Mouse (Mus musculus) limb, embryonic 14.5 days (tissue): ENCODE results near the gene Fchsd2. TPM values are rescaled to one million over a fixed set of nuclear protein-coding genes. Genes with fewer than 3 reads are reported as not detected.

Source experiments
- ATAC-seq: fragments of 200-750 bp; cut with Nextera tagmentation; 2 replicates; pipeline ENCODE4 v1.8.0; 2017; ENCODE audit warnings: low read depth, moderate number of reproducible peaks, moderate TSS enrichment; ENCODE audit not compliant: low FRiP score
- DNase-seq: peaks from one replicate; pipeline ENCODE4 v3.0.0-alpha.2; 2015; ENCODE audit warnings: low spot score
- H3K27ac ChIP-seq: fragments of 300-500 bp; sonication (generic); replicated peaks from 2 replicates; pipeline ENCODE4 v1.5.1; 2014; ENCODE audit warnings: low read depth, mild to moderate bottlenecking, low read length, moderate library complexity, mixed read lengths
- H3K27me3 ChIP-seq: fragments of 300-500 bp; sonication (generic); 2 replicates; pipeline ENCODE4 v1.6.1; 2014; ENCODE audit warnings: low read length, mixed read lengths; ENCODE audit not compliant: control insufficient read depth, insufficient read depth
- H3K36me3 ChIP-seq: fragments of 300-500 bp; sonication (generic); 2 replicates; pipeline ENCODE4 v1.6.1; 2014; ENCODE audit warnings: mild to moderate bottlenecking, low read length, moderate library complexity, mixed read lengths; ENCODE audit not compliant: control insufficient read depth, insufficient read depth
- H3K4me1 ChIP-seq: fragments of 300-500 bp; sonication (generic); 2 replicates; pipeline ENCODE4 v1.6.1; 2014; ENCODE audit warnings: antibody characterized with exemption, low read length, mixed read lengths; ENCODE audit not compliant: control insufficient read depth, insufficient read depth
- H3K4me2 ChIP-seq: fragments of 300-500 bp; sonication (generic); replicated peaks from 2 replicates; pipeline ENCODE4 v1.6.1; 2014; ENCODE audit warnings: low read depth, mild to moderate bottlenecking, low read length, moderate library complexity; ENCODE audit not compliant: severe bottlenecking
- H3K4me3 ChIP-seq: fragments of 300-500 bp; sonication (generic); replicated peaks from 2 replicates; pipeline ENCODE4 v1.5.1; 2014; ENCODE audit warnings: low read length
- H3K9ac ChIP-seq: fragments of 300-500 bp; sonication (generic); 2 replicates; pipeline ENCODE4 v1.6.1; 2014; ENCODE audit warnings: mild to moderate bottlenecking, low read depth, low read length, moderate library complexity; ENCODE audit not compliant: severe bottlenecking
- H3K9me3 ChIP-seq: fragments of 300-500 bp; sonication (generic); 2 replicates; pipeline ENCODE4 v1.6.1; 2016; ENCODE audit warnings: low read length; ENCODE audit not compliant: control insufficient read depth
- POLR2A ChIP-seq: fragments of 200-500 bp; IDR thresholded peaks from 2 replicates; pipeline ENCODE4 v1.8.0; 2012; ENCODE audit warnings: inconsistent platforms, mild to moderate bottlenecking, moderate library complexity, borderline replicate concordance; ENCODE audit not compliant: insufficient read depth, insufficient read length; ENCODE audit errors: extremely low read depth
- WGBS: fragments of 180-500 bp; shearing (Covaris S2); extraction: QIAGEN DNeasy Blood & Tissue Kit; methylation state at CpG from one replicate; pipeline ENCODE4 v1.1.7; 2014; 5-methylcytosine and 5-hydroxymethylcytosine counted together
- polyA plus RNA-seq, 2 experiments: library from polyadenylated mRNA; depleted of rRNA in 1 of 2; stranded (reverse) in 1 of 2; unstranded in 1 of 2; fragments of >200 nt; fragmentation: Nextera tagmentation in 1 of 2; extraction: Ambion mirVana in 1 of 2; gene quantifications; 2 replicates each; pipeline versions ENCODE4 v1.2.1 to v1.2.3; 2012 to 2014

The Fchsd2 gene
- polyA plus RNA-seq, 2 experiments = 19.9 to 21.9 TPM

GRCm38 (mm10) chr7:101061381-101061780 lies 31.3 kb upstream of the Fchsd2 start:
- no peak for TF ChIP-seq POLR2A
- peak; percentile 57; the same call in 1 of the 2 replicates for ATAC-seq
- no peaks in the 10 kb centered on the region for H3K36me3 ChIP-seq
- peak overlapping the region; percentile 25 for H3K4me2 ChIP-seq
- H3K9ac ChIP-seq = no peak overlapping the region
- DNase-seq = peak; percentile 84
- no peaks in the 10 kb centered on the region for H3K9me3 ChIP-seq
- no peaks in the 10 kb centered on the region for H3K27me3 ChIP-seq
- H3K27ac ChIP-seq = no peak overlapping the region
- H3K4me1 ChIP-seq = no peaks in the 10 kb centered on the region
- 11% methylated on average over 17 of the region's 17 CpGs for WGBS
- no peak overlapping the region; the same call in 1 of the 2 replicates for H3K4me3 ChIP-seq

DNA sequence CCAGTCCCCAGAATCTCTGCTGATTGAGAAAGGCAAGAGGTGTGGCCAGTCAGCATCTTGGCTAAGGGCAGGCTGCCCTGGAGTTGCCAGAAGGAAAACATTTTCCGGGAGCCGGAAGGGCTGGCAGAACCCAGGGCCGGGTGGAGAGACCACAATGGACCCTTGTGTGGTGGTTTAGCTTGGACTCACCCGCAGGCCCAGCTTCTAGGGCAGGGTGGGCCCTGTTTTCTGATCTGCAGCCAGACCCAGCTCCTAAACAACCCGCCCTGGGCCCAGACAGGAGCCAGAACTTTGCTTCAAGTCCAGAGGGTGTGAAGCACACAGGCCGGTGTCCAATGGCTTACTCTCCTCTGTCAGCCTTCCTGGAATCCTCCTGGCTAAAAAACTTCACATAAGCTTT lies 30.4 kb upstream of the Fchsd2 start:
- Histone ChIP-seq H3K27ac (peak overlapping the region; percentile 55; the same call in 1 of the 2 replicates), H3K4me3 (no peak overlapping the region), H3K36me3 (no peaks in the 10 kb centered on the region), H3K9ac (no peak overlapping the region), H3K4me1 (no peaks in the 10 kb centered on the region), H3K9me3 (no peaks in the 10 kb centered on the region), H3K27me3 (no peaks in the 10 kb centered on the region), H3K4me2 (no peak overlapping the region)
- no peak for TF ChIP-seq POLR2A
- DNase-seq (no peak), ATAC-seq (peak; percentile 37; the same call in 1 of the 2 replicates)
- 78% methylated on average over 6 of the region's 6 CpGs for WGBS

- Histone ChIP-seq H3K4me1 (no peaks in the 10 kb centered on the region), H3K27me3 (no peaks in the 10 kb centered on the region), H3K4me2 (no peak overlapping the region), H3K4me3 (no peak overlapping the region), H3K36me3 (no peaks in the 10 kb centered on the region), H3K9ac (no peak overlapping the region), H3K9me3 (no peaks in the 10 kb centered on the region), H3K27ac (no peak overlapping the region)
- 84% methylated on average over 10 of the region's 10 CpGs for WGBS
- DNase-seq (no peak), ATAC-seq (no peak)
- no peak for TF ChIP-seq POLR2A
Measured at GRCm38 (mm10) chr7:101063523-101063922, 29.1 kb upstream of the Fchsd2 start.

GRCm38 (mm10) chr7:101064697-101065688 lies 27.7 kb upstream of the Fchsd2 start:
- H3K4me2 ChIP-seq = no peak overlapping the region
- no peak overlapping the region for H3K27ac ChIP-seq
- H3K4me3 ChIP-seq = no peak overlapping the region
- TF ChIP-seq POLR2A = no peak
- no peak for ATAC-seq
- H3K36me3 ChIP-seq = no peaks in the 10 kb centered on the region
- no peak overlapping the region for H3K9ac ChIP-seq
- no peaks in the 10 kb centered on the region for H3K27me3 ChIP-seq
- H3K9me3 ChIP-seq = no peaks in the 10 kb centered on the region
- H3K4me1 ChIP-seq = no peaks in the 10 kb centered on the region
- WGBS = 84% methylated on average over 7 of the region's 7 CpGs
- no peak for DNase-seq

- no peak overlapping the region for H3K4me3 ChIP-seq
- no peak for ATAC-seq
- H3K36me3 ChIP-seq = no peaks in the 10 kb centered on the region
- H3K9me3 ChIP-seq = no peaks in the 10 kb centered on the region
- no peak overlapping the region for H3K27ac ChIP-seq
- DNase-seq = no peak
- no peaks in the 10 kb centered on the region for H3K4me1 ChIP-seq
- H3K27me3 ChIP-seq = no peaks in the 10 kb centered on the region
- TF ChIP-seq POLR2A = no peak
- WGBS = 88% methylated on average over 5 of the region's 5 CpGs
- H3K9ac ChIP-seq = no peak overlapping the region
- no peak overlapping the region for H3K4me2 ChIP-seq
Measured at GRCm38 (mm10) chr7:101066009-101066408, 26.7 kb upstream of the Fchsd2 start.
